Mouse (Mus musculus) lung, adult 2 months (tissue): ENCODE data around the gene Srgap2. TPM values are rescaled to one million over a fixed set of nuclear protein-coding genes. Genes with fewer than 3 reads are reported as not detected.

Experiments used
- DNase-seq: peaks from one replicate; pipeline ENCODE4 v3.0.0; 2022
- H3K4me1 ChIP-seq: fragments of 200-500 bp; 2 replicates; pipeline ENCODE4 v1.6.1; 2011; ENCODE audit warnings: low read length; ENCODE audit not compliant: control insufficient read depth, insufficient read depth
- H3K4me3 ChIP-seq: fragments of 200-500 bp; replicated peaks from 2 replicates; pipeline ENCODE3; 2011; ENCODE audit warnings: low read depth, mild to moderate bottlenecking, control low read depth, low read length; ENCODE audit errors: extremely low read depth
- CTCF ChIP-seq: fragments of 200-500 bp; IDR thresholded peaks from 2 replicates; pipeline ENCODE4 v1.5.1; 2011; ENCODE audit warnings: mild to moderate bottlenecking, low read length, control low read depth; ENCODE audit not compliant: insufficient read depth
- POLR2A ChIP-seq: fragments of 200-500 bp; IDR thresholded peaks from 2 replicates; pipeline ENCODE4 v1.6.1; 2011; ENCODE audit warnings: low read depth, mild to moderate bottlenecking, control low read depth, low read length, borderline replicate concordance; ENCODE audit errors: extremely low read depth
- WGBS: fragments of 180-500 bp; shearing (Covaris S2); methylation state at CpG from one replicate; pipeline ENCODE4 v1.1.7; 2018; 5-methylcytosine and 5-hydroxymethylcytosine counted together
- polyA plus RNA-seq: library from polyadenylated mRNA; depleted of rRNA; stranded (reverse); fragments of >200 nt; gene quantifications from 2 replicates; pipeline ENCODE4 v1.2.3, GENCODE M21; 2012

Gene Srgap2
- polyA plus RNA-seq, 1 experiment, result 34.8 TPM

GRCm38 (mm10) chr1:131455355-131455890, 71.7 kb downstream of the Srgap2 start:
- Histone ChIP-seq H3K4me3 (no peak overlapping the region), H3K4me1 (peaks cover 14% of the 10 kb centered on the region)
- TF ChIP-seq CTCF, result no peak
- no peak for TF ChIP-seq POLR2A
- no peak for DNase-seq
- WGBS, result 67% methylated on average over 3 of the region's 3 CpGs

GRCm38 (mm10) chr1:131454386-131454785, 72.8 kb downstream of the Srgap2 start:
- H3K4me3 ChIP-seq, result no peak overlapping the region
- no peak for DNase-seq
- no peak for TF ChIP-seq CTCF
- no peak for TF ChIP-seq POLR2A
- H3K4me1 ChIP-seq, result peaks cover 14% of the 10 kb centered on the region
- 46% methylated on average over 2 of the region's 2 CpGs for WGBS

- no peak overlapping the region for H3K4me3 ChIP-seq
- H3K4me1 ChIP-seq, result peaks cover 14% of the 10 kb centered on the region
- 76% methylated on average over 1 of the region's 1 CpGs for WGBS
- TF ChIP-seq POLR2A, result no peak
- no peak for DNase-seq
These were observed 73.8 kb downstream of the Srgap2 start for GRCm38 (mm10) chr1:131453335-131453734.

- DNase-seq, result no peak
- Histone ChIP-seq H3K4me1 (peaks cover 6% of the 10 kb centered on the region), H3K4me3 (no peak overlapping the region)
- 59% methylated on average over 5 of the region's 5 CpGs for WGBS
- TF ChIP-seq CTCF (no peak), POLR2A (no peak)
These were observed 78.8 kb downstream of the Srgap2 start for GRCm38 (mm10) chr1:131448373-131448772.

GRCm38 (mm10) chr1:131447333-131447732, 79.8 kb downstream of the Srgap2 start:
- H3K4me3 ChIP-seq, result no peak overlapping the region
- no peak for TF ChIP-seq POLR2A
- no peak for TF ChIP-seq CTCF

GRCm38 (mm10) chr1:131446577-131446976, 80.6 kb downstream of the Srgap2 start:
- Histone ChIP-seq H3K4me1 (peaks cover 10% of the 10 kb centered on the region), H3K4me3 (no peak overlapping the region)
- WGBS, result 87% methylated on average over 4 of the region's 4 CpGs
- no peak for DNase-seq
- TF ChIP-seq POLR2A (no peak), CTCF (no peak)

More at GRCm38 (mm10) chr1:131447333-131447732, 79.8 kb downstream of the Srgap2 start:
- DNase-seq, result no peak
- peaks cover 10% of the 10 kb centered on the region for H3K4me1 ChIP-seq
- 96% methylated on average over 3 of the region's 3 CpGs for WGBS

- 65% methylated on average over 11 of the region's 11 CpGs for WGBS
These were observed 88.6 kb downstream of the Srgap2 start for GRCm38 (mm10) chr1:131438556-131438955.

GRCm38 (mm10) chr1:131437975-131438374, 89.2 kb downstream of the Srgap2 start:
- no peak for DNase-seq
- H3K4me1 ChIP-seq, result peaks cover 7% of the 10 kb centered on the region
- no peak overlapping the region for H3K4me3 ChIP-seq
- TF ChIP-seq CTCF (no peak), POLR2A (no peak)

More at GRCm38 (mm10) chr1:131438556-131438955, 88.6 kb downstream of the Srgap2 start:
- TF ChIP-seq CTCF (no peak), POLR2A (no peak)
- no peak for DNase-seq
- H3K4me3 ChIP-seq, result no peak overlapping the region
- H3K4me1 ChIP-seq, result peaks cover 11% of the 10 kb centered on the region

- no peak for DNase-seq
- H3K4me3 ChIP-seq, result no peak overlapping the region
These were observed 90.5 kb downstream of the Srgap2 start for GRCm38 (mm10) chr1:131436609-131437008.

GRCm38 (mm10) chr1:131431456-131432246, 95.5 kb downstream of the Srgap2 start:
- Histone ChIP-seq H3K4me3 (no peak overlapping the region), H3K4me1 (peaks cover 9% of the 10 kb centered on the region)
- TF ChIP-seq CTCF (no peak), POLR2A (no peak)
- DNase-seq, result no peak
- WGBS, result 58% methylated on average over 5 of the region's 5 CpGs

More at GRCm38 (mm10) chr1:131436609-131437008, 90.5 kb downstream of the Srgap2 start:
- WGBS, result 55% methylated on average over 7 of the region's 7 CpGs
- no peak for TF ChIP-seq POLR2A
- TF ChIP-seq CTCF, result no peak
- peaks cover 7% of the 10 kb centered on the region for H3K4me1 ChIP-seq
